Mouse (Mus musculus): Measurements from ENCODE around the gene Tarm1. TPM values are rescaled to one million over a fixed set of nuclear protein-coding genes. Genes with fewer than 3 reads are reported as not detected.

Tarm1 gene
- not detected for total RNA-seq (2021)

- intact Hi-C loops (cut with DNase I) = no loop called here
- DNase-seq = no peak
Observed at GRCm38 (mm10) chr7:3502439-3502838, at the start of gene Tarm1. Tarm1 (minus strand) TSS chr7:3502624.

- intact Hi-C loops (cut with DNase I) = no loop called here
- no peak for DNase-seq
Observed at GRCm38 (mm10) chr7:3505913-3506312, 3.5 kb upstream of the Tarm1 start.

GRCm38 (mm10) chr7:3500406-3500805, 2.0 kb downstream of the Tarm1 start:
- DNase-seq = no peak
- intact Hi-C loops (cut with DNase I) = no loop called here

GRCm38 (mm10) chr7:3481948-3482608, 20.3 kb downstream of the Tarm1 start:
- intact Hi-C loops (cut with DNase I) = no loop called here
- no peak for DNase-seq

GRCm38 (mm10) chr7:3476728-3477127, 25.7 kb downstream of the Tarm1 start:
- intact Hi-C loops (cut with DNase I) = no loop called here
- DNase-seq = no peak

- no peak for DNase-seq
- intact Hi-C loops (cut with DNase I) = no loop called here
Observed at GRCm38 (mm10) chr7:3474291-3475080, 27.9 kb downstream of the Tarm1 start.

GRCm38 (mm10) chr7:3472774-3473173, 29.6 kb downstream of the Tarm1 start:
- intact Hi-C loops (cut with DNase I) = no loop called here
- no peak for DNase-seq

- intact Hi-C loops (cut with DNase I) = no loop called here
- no peak for DNase-seq
Observed at GRCm38 (mm10) chr7:3468614-3469013, 33.8 kb downstream of the Tarm1 start.

GRCm38 (mm10) chr7:3463306-3463705, 39.1 kb downstream of the Tarm1 start:
- DNase-seq = no peak
- intact Hi-C loops (cut with DNase I) = no loop called here

- no peak for DNase-seq
- intact Hi-C loops (cut with DNase I) = no loop called here
Observed at GRCm38 (mm10) chr7:3460261-3460660, 42.2 kb downstream of the Tarm1 start.

GRCm38 (mm10) chr7:3457841-3458217, 44.6 kb downstream of the Tarm1 start:
- DNase-seq = no peak
- intact Hi-C loops (cut with DNase I) = no loop called here

- intact Hi-C loops (cut with DNase I) = no loop called here
- DNase-seq = no peak
Observed at GRCm38 (mm10) chr7:3457111-3457840, 45.1 kb downstream of the Tarm1 start.

- intact Hi-C loops (cut with DNase I) = no loop called here
- no peak for DNase-seq
Observed at GRCm38 (mm10) chr7:3453486-3454183, 48.8 kb downstream of the Tarm1 start.

- intact Hi-C loops (cut with DNase I) = no loop called here
- no peak for DNase-seq
Observed at GRCm38 (mm10) chr7:3452821-3453485, 49.5 kb downstream of the Tarm1 start.

- intact Hi-C loops (cut with DNase I) = no loop called here
- no peak for DNase-seq
Observed at GRCm38 (mm10) chr7:3451161-3451560, 51.3 kb downstream of the Tarm1 start.

GRCm38 (mm10) chr7:3450671-3451070, 51.8 kb downstream of the Tarm1 start:
- no peak for DNase-seq

GRCm38 (mm10) chr7:3448737-3449454, 53.5 kb downstream of the Tarm1 start:
- peak; percentile 84 for DNase-seq
- intact Hi-C loops (cut with DNase I) = loop anchor here (5.0 kb wide), 2 partner anchors 117 to 227 kb away; partner anchors contain the start of gene Cacng7

More at GRCm38 (mm10) chr7:3450671-3451070, 51.8 kb downstream of the Tarm1 start:
- intact Hi-C loops (cut with DNase I) = no loop called here

GRCm38 (mm10) chr7:3447026-3447425, 55.4 kb downstream of the Tarm1 start:
- intact Hi-C loops (cut with DNase I) = loop anchor here (5.0 kb wide), 2 partner anchors 115 to 225 kb away; partner anchors contain the start of gene Cacng7

GRCm38 (mm10) chr7:3446584-3446983, 55.8 kb downstream of the Tarm1 start:
- intact Hi-C loops (cut with DNase I) = loop anchor here (5.0 kb wide), 2 partner anchors 114 to 224 kb away; partner anchors contain the start of gene Cacng7
- no peak for DNase-seq

More at GRCm38 (mm10) chr7:3447026-3447425, 55.4 kb downstream of the Tarm1 start:
- no peak for DNase-seq
